Mouse (Mus musculus) thymus, postnatal 0 days (tissue): ENCODE measurements at regions not wholly inside any gene's neighbourhood (a gene's known extent, or its start where the extent isn't known, plus 50 kb on each side); places are given as distances from the start of the nearest gene placed in this dataset.
A peak's percentile ranks its signal among the peaks of the same experiment; 100 is the strongest.

ENCODE experiments used
- DNase-seq: peaks from one replicate; pipeline ENCODE4 v3.0.0-alpha.2; 2015; ENCODE audit warnings: low spot score

DNA sequence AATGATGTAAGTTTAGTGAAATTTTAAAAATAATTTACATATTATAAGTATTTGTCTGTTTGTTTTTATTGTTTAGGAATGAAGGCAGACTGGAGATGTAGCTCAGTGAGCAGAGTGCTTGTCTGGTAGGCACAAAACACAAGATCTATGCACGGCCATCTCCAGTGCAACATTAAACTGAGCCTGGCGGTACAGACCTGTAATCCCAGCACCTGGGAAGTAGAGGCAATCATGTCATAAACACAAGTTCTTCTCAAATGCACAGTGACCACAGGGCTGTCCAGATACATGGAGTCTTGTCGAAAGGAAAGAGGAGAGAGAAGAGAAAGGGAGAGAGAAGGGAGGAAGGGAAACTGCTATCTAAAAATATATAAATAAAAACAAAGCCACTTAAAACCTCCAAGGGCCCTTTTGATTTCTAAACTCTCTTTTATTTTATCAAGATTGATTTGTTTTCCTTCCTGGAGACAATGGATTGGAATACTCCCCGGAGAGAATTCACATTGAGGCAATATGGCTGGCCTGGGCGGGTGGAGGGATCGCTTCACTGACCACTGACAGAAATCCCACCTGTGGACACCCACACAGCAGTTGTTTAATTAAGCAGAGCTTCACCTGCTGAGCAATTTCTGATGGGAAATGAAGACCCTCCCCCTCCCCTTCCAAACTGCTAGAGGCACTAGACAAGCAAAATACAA is 215.6 kb upstream of the Tll1 start:
- no peak for DNase-seq

DNA sequence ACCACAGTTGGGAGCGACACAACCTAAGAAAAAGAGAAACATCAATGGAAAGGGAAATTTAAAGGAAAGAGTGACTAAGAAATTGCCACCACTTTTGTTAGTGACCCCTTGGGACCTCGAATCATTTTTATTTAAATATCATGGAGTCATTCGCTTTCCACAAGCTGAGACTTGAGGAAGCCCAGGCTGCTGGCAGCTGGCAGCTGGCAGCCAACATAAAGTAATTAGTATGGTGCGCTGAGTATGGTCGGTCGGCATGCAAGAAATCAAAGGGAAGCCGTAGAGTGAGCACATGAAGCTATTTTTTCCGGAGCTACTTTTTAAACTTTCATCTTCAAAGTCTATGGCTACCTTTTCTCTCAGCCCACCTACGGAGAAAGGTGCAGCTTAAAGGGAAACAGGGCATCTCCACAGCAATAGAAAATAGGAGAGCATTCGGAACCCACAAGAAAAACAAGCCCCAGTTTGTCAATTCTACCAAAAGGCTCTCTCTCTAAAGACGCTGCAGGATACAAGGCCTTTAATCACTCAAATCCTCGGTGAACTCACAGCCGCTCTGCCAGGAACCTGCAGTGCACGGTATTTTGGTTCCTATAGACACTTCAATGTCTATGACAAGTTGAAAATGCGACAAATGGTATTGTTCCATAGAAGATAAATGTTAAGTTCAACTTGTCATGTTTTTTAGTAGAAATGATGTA is 206.6 kb upstream of the Tll1 start:
- DNase-seq, result no peak

DNA sequence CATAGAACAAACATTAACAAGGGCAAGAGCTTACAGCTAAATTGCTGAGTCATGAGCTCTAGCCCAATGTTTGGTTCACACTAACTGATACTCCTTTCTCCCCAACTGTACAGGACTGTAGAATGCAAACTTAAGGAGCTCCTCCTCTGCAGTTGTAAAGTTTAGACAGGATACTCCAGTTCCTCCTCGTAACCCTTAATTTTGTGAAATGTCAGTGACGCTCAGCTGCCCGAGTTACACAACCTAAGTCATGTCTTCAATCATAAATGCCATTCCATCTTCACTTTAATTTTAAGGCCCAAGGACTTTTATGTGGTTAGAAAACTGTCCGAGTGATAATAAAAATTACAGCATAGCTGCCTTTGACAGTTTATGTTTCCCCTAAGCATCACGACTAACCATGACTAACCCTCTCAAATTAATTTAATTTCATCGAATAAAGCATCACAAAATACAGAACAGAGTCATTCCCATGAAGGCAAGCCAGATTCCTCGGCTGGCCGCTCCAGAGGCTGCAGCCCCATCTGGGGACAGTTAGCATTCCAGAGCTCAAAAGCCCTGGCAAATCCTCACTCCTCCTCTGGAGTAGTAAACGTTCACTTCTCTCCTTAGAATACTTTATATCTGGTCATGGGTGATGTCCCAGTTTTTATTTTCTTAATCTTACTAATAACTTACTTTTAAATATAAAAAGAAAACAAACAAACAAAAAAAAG is 200.9 kb upstream of the Tll1 start:
- no peak for DNase-seq

DNA sequence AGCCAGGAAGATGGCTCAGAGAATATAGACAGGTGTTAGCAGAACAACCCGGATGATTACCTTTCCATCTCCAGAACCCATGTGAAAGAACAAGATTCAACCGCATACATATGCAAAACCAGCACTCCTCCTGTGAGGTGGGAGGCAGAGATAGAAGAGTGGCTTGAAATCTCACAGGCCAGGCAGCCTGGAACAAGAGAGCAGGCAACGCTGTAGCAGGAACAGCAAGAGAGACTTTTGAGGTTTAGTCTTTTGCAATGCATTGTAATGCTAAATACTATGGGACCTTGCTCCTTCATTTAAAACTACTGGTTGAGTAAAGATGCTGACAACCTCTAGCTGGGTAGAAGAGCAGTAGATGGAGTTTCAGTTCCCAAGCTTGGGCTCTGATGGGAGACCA is 193.5 kb upstream of the Tll1 start:
- no peak for DNase-seq

DNA sequence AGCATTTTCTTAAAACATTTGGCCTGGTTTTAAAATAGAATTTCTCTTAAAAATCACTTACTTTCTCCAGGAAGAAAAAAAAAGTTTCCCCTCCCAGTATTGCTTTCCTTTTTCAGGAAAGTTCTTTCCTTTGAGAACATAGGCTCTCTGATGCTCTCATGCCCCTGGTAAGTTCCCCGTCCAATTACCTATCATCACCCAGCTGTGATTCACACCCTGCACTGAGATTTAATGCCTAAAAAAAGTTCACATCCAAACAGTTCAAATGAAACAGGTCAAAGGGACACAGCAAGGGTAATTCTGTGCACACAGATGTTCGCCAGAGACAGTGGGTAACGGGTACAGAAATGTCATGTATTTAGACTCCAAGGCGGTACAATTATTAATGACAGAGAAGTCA is 191.8 kb upstream of the Tll1 start:
- DNase-seq, result no peak

DNA sequence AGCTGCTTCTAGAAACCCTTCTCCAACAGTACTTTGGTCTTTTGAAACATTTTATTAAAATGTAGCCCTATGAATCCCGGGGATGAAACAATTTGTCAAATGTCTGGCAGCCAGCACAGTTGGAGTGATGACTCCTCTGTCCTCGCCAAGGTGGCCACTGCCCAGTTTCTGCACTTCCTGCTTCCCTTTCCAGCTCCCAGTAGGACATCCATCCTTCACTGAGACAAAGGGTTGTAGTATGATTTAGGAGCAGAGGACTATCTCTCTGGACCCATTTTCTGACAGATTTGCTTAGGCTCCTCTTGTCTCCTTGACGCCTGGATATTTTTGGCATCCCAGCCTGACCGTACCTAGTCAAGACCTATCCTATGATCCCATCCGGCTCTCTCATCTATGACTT is 189.7 kb upstream of the Tll1 start:
- DNase-seq, result no peak

DNA sequence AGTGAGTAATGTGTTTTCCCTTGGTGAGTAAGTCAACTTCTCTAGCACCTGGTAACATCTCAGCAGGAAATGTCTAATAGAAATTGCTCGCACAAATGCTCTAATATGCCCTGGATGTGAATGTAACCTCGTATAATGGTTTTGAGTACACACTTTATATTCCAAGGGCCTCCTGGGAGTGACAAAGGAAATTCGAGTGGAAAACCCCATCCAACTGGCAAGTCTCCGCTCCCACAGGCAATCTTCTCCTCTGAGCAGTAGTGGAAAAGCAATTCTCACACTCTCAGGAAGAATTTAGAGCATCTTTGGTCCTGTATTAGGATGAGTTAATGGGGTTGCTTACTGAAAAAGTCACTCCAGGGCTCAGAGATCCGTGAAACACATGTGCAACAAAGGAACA is 183.4 kb upstream of the Tll1 start:
- no peak for DNase-seq

DNA sequence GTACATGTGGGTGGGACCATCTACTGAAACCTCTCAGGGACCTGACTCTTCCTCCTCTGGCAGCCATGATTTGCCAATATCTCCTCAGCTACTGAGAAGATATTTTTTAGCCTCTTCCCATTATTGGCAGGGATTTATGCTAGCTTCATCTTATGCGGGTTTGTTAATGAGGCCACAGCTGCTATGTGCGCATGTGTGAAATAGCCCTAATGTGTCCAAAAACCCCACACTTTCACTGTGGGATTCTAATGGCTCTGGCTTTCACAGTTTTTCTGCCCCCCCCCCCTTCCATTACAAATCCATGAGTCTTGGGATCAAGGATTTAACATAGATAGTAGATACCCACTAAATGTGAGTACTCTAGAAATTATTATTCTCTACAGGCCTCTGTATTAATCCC is 182.2 kb upstream of the Tll1 start:
- no peak for DNase-seq

DNA sequence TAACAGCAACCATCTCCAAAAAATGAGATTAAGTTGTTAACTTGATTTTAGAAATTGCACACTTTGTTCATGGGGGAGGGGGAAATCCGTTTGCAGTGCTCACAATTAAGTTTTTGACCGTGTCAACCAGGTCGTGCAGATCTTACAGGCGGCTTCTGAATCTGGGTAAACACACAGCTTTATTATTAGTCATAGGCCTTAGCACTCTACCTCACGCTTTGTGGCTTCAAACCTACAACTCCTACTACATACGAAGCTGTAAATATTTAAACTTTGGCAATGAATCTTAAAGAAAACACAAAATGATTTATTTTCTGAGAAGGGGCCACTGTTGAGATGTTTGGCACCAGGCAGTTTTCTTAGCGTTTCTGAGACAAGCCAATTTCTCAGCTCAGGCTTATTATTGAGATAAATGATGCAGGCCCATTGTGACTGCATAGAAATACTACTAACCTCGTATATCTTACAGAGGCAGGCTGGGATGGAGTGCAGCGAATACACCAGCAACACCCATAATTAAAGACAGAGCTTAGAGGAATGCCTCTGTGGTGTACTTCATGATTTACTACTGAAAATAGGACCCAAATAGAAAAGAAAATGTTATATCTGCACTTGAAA is 173.8 kb upstream of the Tll1 start:
- no peak for DNase-seq

DNA sequence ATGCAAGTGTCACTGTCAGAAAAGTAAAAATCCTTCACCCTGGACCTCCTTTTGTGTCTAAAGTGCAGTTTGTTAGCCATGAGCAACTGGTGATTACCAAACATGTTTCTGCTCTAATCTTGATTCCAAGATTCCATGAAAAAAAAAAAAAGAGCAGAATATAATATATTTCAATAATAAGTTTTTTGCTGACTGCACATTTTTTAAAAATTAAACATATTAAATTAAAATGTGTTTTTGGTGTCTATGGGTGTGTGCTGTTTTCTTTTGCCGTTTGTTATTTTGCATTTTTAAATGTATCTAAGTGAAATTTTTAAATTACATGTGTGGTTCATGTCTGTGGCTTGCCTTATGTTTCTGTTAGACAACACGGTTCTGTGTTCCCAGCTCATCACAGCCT is 171.8 kb upstream of the Tll1 start:
- no peak for DNase-seq

DNA sequence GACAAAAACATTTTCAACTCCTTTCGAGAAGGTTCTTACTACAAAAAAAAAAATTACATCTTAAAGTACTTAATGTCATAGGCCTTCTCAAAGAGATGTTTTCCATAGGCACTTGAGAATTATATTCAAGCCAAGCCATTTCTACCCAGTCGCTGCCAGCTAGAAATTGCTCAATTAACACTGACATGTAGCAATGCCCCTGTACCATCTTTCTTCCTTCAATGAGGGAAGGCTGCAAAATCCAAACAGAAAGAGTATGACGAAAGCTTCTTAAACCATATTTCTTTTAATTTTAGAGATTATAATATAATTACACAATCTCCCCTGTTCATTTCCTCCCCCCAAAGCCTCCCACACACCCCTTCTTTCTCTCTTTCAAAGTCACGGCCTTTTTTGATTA is 169.4 kb upstream of the Tll1 start:
- no peak for DNase-seq

DNA sequence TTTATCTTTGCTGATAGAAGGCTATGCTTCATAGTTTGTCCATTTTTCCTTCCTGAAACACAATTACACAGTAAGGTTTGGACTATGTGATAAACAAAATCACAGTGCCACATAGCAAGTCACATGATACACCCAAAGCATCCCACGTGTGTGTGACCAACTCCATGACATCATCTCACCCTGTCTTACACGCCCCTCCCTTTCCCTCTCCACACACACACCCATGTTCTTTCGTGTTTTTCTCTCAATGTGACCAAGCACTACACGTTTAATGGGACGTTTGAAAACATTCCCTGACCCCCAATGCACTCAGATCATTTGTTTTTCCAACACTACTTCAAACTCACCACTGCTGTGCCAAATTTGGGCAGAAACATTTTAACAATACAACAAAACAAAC is 168.9 kb upstream of the Tll1 start:
- no peak for DNase-seq

DNA sequence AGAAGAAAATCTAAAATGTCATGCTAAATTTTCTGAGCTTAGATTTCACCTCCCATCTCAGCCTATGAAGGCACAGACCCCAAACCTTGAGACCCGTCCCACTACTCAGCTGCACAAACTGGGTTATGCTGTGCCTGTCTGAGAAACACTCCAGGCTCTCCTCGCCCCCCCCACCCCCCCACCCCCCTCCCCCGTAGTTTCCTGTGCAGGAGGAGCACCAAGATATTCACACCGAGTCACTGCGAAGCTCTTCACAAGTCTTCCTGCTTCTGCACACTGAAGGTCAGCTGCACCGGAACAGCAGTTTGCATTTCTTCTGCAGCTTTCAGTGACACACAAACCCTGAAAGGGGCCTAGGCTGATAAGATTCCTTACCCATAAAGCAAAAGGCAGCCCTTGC is 163.9 kb upstream of the Tll1 start:
- DNase-seq, result peak; percentile 41

DNA sequence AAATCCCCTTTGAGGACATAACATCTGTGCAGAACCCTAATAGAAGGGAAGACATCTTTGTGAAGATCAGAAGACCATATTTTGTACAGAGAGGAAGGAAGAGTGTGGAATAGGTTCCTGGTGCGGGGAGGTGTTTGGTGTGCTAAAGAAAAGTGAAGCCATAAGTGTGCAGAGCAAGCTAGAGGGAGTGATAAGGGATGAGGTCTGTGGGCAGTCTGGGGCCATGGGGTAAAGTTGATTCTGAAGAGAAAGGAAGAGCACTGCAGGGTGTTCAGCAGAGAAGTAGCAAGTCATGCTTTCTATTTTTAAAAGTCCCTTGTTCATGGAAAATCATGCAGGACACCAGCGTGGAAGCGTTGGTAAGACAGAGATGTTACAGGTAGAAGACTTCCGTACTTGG is 161.8 kb upstream of the Tll1 start:
- DNase-seq, result no peak

DNA sequence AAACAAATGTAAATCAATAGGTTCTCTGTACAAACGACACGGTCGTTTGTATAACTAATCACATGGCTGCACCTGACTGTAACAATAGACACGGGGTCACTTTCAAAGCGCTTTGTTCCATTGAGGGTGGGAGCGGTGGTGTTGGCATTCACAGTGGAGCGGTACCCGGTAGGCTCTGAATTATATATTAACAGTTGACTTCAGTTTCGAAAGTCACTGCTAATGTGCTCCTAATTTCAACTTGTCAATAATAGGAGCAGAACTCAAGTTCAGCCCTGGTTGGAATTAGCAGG is 160.8 kb upstream of the Tll1 start:
- no peak for DNase-seq

DNA sequence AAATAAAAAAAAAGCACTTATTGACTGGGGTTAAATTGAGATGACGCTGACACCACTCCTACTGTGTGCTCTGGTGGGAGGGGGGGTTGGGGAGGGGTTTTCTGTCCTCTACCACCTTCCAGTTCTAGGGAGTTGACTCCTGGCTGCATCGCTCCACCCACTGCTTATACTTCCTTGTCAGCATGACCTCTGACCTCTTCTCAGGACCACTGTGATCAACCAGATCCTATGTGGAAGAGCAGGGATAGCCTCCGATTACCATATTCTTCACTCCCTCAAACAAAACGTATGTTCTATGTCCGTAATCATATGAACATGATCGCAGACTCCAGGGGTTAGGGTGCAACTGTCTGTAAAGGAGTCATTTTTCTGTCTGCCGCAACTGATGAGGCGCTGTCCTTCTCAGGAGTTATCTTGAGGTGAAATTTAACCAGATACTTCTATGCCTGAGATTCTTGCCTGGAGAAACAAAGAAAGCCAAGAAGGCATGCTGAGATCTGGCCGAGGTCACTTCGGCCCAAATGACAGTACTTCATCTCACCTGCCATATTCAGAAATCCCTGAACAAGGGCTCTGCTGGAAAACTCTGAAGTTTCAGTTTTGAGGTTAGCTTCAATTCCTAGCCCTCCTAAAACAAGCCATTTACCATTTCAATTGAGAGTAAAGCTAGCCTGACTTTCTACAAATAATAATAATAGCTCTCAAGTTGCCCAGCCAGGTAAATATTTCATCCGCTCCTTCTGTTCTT is 160.3 kb upstream of the Tll1 start:
- no peak for DNase-seq

DNA sequence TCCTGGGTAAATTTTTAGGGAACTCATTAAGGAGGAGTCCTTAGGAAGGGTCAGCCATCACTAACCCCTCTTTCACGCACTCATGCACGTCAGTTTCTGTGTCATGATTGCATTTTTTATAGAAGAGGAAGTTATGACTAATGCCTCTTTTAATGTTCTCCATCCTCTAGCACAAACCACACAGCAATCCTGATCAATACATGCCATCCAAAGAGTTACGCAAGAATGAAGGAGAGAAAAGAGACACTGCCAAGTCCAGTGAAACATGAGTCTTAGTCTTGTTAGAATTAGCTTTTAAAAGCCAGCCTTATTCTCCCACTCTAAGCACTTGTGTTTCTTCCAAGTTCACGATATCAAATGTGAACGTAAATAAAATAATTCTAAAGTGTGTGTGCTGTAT is 151.0 kb upstream of the Tll1 start:
- no peak for DNase-seq

DNA sequence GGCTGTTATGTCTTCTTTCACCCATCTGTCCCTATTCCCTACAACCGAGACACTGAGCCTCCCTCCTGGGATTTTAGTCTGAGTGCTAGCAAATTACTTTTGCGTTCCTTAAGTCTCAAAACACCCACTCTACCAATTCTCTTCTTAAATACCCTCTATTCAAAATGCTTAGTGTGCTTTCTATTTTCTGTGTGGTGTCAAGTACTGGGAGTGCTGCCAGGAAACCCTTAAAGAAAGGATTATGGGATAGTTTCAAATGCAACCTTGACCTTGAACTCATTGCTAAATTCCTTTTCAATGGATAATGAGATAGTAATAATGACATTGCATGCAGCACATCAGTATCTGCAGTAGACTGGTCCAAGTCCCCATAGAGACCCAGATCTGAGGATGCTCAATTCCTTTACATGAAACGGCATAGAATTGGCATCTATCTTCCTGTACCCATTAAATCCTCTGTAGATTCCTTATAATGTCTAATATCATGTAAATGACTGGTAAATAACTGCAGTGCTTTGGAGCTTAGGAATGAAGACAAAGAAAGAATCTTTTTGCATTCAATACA is 142.1 kb upstream of the Tll1 start:
- no peak for DNase-seq

DNA sequence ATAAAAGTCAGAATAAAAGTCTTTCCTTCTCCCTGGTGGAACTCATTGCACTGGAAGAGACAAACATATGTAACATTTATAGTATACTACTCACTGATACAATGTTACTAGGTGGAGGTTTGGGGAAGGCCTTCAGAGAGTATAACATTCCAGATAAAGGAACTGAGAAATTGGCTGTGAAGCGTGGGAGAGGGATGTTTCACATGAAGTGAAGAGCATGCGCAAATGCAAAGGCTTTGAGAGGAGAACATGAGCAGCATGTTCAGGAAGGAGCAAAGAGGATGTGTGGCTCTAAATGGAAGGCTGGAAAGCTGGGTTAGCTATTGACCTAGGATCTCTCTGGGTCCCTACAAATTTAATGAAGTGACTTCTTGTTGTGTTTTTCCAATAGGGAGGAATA is 141.4 kb upstream of the Tll1 start:
- DNase-seq, result no peak

DNA sequence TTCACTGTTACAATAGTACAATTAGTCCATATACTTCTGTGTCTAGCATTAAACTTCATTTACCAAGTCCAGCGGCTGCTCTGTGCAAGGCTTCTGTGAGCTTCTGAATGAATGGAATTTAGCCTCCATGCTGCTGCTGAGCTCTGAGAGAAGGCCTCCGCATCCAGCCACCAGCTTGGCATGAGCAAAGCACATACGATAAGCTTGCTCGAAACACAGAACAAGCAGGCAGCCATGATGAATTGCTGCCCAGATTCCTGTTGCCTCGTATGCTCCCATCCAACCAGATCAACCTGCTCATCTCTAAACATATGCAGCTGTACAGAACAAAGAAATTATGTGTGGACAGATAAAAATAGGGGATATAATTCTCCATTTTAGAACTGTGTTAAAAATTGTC is 140.4 kb upstream of the Tll1 start:
- no peak for DNase-seq

DNA sequence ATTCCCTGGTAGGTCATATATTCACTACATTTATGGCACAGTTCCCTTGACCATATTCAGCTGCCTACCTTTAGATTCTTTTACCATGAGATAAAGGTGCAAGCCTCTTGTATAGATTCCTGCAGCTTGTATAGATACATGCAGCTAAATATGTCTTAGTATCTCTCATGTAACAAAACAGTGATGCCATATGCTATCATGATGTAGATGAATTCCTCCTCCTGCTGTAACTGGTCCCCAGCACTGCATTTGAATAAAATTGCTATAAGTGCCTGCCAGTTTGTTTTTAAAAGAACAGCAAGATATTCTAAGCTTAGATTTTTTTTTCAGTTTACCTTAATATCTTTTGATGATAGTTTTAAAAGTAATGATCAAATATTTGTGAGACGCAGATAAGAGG is 138.9 kb upstream of the Tll1 start:
- no peak for DNase-seq

DNA sequence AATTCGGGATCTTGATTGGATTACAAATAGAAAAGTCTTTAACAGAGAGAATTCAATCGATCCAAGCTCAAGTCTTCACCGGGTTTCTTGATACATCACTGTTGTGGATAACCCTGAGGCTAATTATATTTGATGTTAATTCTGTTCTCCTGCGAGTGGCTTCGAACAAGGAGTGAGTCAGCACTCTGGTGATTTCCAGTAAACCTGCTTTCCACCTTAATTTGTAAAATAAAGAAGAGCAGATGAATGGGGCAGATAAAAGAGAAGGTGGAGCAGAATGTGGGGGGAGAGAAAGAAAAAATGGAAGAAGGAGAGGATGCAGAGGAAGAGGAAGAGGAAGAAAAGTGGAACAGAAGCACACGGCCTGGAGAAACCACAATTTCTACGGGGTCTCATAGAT is 137.5 kb upstream of the Tll1 start:
- DNase-seq, result no peak
